Mouse (Mus musculus): ENCODE measurements at regions not wholly inside any gene's neighbourhood (a gene's known extent, or its start where the extent isn't known, plus 50 kb on each side); places are given as distances from the start of the nearest gene placed in this dataset.

GRCm38 (mm10) chr2:33989555-33990370 lies 102.0 kb upstream of the Mvb12b start:
- no peak for TF ChIP-seq POLR2A (IDR thresholded peaks at IDR 0.05; ENCODE audit: control insufficient read depth, extremely low read depth, insufficient read depth, low read length, poor library complexity)
- TF ChIP-seq CTCF (IDR thresholded peaks at IDR 0.05; ENCODE audit: borderline replicate concordance, control insufficient read depth, extremely low read depth, insufficient read depth, low read length, poor library complexity): no peak
- Histone ChIP-seq H3K4me3 (ENCODE audit: control insufficient read depth, insufficient read depth, low read length) (no peak overlapping the region), H3K27me3 (ENCODE audit: control insufficient read depth, insufficient read depth, low read length) (no peaks in the 10 kb centered on the region), H3K27ac (ENCODE audit: control insufficient read depth, insufficient read depth, low read length) (no peak overlapping the region), H3K36me3 (ENCODE audit: control insufficient read depth, insufficient read depth, low read length) (no peaks in the 10 kb centered on the region), H3K4me1 (replicated peaks; ENCODE audit: control insufficient read depth, insufficient read depth, low read length) (no peaks in the 10 kb centered on the region)
- 72% methylated on average over 12 of the region's 12 CpGs for WGBS
- no peak for DNase-seq

GRCm38 (mm10) chr2:33986420-33986819 lies 98.7 kb upstream of the Mvb12b start:
- no peaks in the 10 kb centered on the region for H3K36me3 ChIP-seq (ENCODE audit: control insufficient read depth, insufficient read depth, low read length)
- H3K4me3 ChIP-seq (ENCODE audit: control insufficient read depth, insufficient read depth, low read length): no peak overlapping the region
- no peak for DNase-seq
- TF ChIP-seq POLR2A (IDR thresholded peaks at IDR 0.05; ENCODE audit: control insufficient read depth, extremely low read depth, insufficient read depth, low read length, poor library complexity) (no peak), CTCF (IDR thresholded peaks at IDR 0.05; ENCODE audit: borderline replicate concordance, control insufficient read depth, extremely low read depth, insufficient read depth, low read length, poor library complexity) (no peak)
- no peaks in the 10 kb centered on the region; the same call in 1 of the 2 replicates for H3K4me1 ChIP-seq (replicated peaks; ENCODE audit: control insufficient read depth, insufficient read depth, low read length)
- 57% methylated on average over 4 of the region's 4 CpGs for WGBS
- no peak overlapping the region for H3K27ac ChIP-seq (ENCODE audit: control insufficient read depth, insufficient read depth, low read length)
- H3K27me3 ChIP-seq (ENCODE audit: control insufficient read depth, insufficient read depth, low read length): no peaks in the 10 kb centered on the region

GRCm38 (mm10) chr2:33985316-33985715 lies 97.6 kb upstream of the Mvb12b start:
- Histone ChIP-seq H3K4me3 (ENCODE audit: control insufficient read depth, insufficient read depth, low read length) (no peak overlapping the region), H3K27me3 (ENCODE audit: control insufficient read depth, insufficient read depth, low read length) (no peaks in the 10 kb centered on the region), H3K36me3 (ENCODE audit: control insufficient read depth, insufficient read depth, low read length) (no peaks in the 10 kb centered on the region), H3K4me1 (replicated peaks; ENCODE audit: control insufficient read depth, insufficient read depth, low read length) (no peaks in the 10 kb centered on the region; the same call in 1 of the 2 replicates), H3K27ac (ENCODE audit: control insufficient read depth, insufficient read depth, low read length) (no peak overlapping the region)
- TF ChIP-seq POLR2A (IDR thresholded peaks at IDR 0.05; ENCODE audit: control insufficient read depth, extremely low read depth, insufficient read depth, low read length, poor library complexity) (no peak), CTCF (IDR thresholded peaks at IDR 0.05; ENCODE audit: borderline replicate concordance, control insufficient read depth, extremely low read depth, insufficient read depth, low read length, poor library complexity) (no peak)
- no peak for DNase-seq
- WGBS: 86% methylated on average over 11 of the region's 11 CpGs

- Histone ChIP-seq H3K27me3 (ENCODE audit: control insufficient read depth, insufficient read depth, low read length) (no peaks in the 10 kb centered on the region), H3K36me3 (ENCODE audit: control insufficient read depth, insufficient read depth, low read length) (no peaks in the 10 kb centered on the region), H3K27ac (ENCODE audit: control insufficient read depth, insufficient read depth, low read length) (no peak overlapping the region), H3K4me3 (ENCODE audit: control insufficient read depth, insufficient read depth, low read length) (no peak overlapping the region), H3K4me1 (replicated peaks; ENCODE audit: control insufficient read depth, insufficient read depth, low read length) (peaks cover 1% of the 10 kb centered on the region; the same call in 1 of the 2 replicates)
- 83% methylated on average over 11 of the region's 11 CpGs for WGBS
- DNase-seq: no peak
- TF ChIP-seq POLR2A (IDR thresholded peaks at IDR 0.05; ENCODE audit: control insufficient read depth, extremely low read depth, insufficient read depth, low read length, poor library complexity) (no peak), CTCF (IDR thresholded peaks at IDR 0.05; ENCODE audit: borderline replicate concordance, control insufficient read depth, extremely low read depth, insufficient read depth, low read length, poor library complexity) (no peak)
Observed at GRCm38 (mm10) chr2:33983112-33983748, 95.5 kb upstream of the Mvb12b start.

GRCm38 (mm10) chr2:33981936-33982335 lies 94.2 kb upstream of the Mvb12b start:
- no peaks in the 10 kb centered on the region for H3K27me3 ChIP-seq (ENCODE audit: control insufficient read depth, insufficient read depth, low read length)
- no peak for TF ChIP-seq CTCF (IDR thresholded peaks at IDR 0.05; ENCODE audit: borderline replicate concordance, control insufficient read depth, extremely low read depth, insufficient read depth, low read length, poor library complexity)
- no peak for TF ChIP-seq POLR2A (IDR thresholded peaks at IDR 0.05; ENCODE audit: control insufficient read depth, extremely low read depth, insufficient read depth, low read length, poor library complexity)
- no peak overlapping the region for H3K27ac ChIP-seq (ENCODE audit: control insufficient read depth, insufficient read depth, low read length)

GRCm38 (mm10) chr2:33981321-33981720 lies 93.6 kb upstream of the Mvb12b start:
- no peak for DNase-seq
- 70% methylated on average over 7 of the region's 7 CpGs for WGBS
- H3K27me3 ChIP-seq (ENCODE audit: control insufficient read depth, insufficient read depth, low read length): no peaks in the 10 kb centered on the region
- TF ChIP-seq CTCF (IDR thresholded peaks at IDR 0.05; ENCODE audit: borderline replicate concordance, control insufficient read depth, extremely low read depth, insufficient read depth, low read length, poor library complexity): no peak
- no peak for TF ChIP-seq POLR2A (IDR thresholded peaks at IDR 0.05; ENCODE audit: control insufficient read depth, extremely low read depth, insufficient read depth, low read length, poor library complexity)
- H3K36me3 ChIP-seq (ENCODE audit: control insufficient read depth, insufficient read depth, low read length): no peaks in the 10 kb centered on the region
- H3K27ac ChIP-seq (ENCODE audit: control insufficient read depth, insufficient read depth, low read length): no peak overlapping the region
- peaks cover 4% of the 10 kb centered on the region; the same call in 1 of the 2 replicates for H3K4me1 ChIP-seq (replicated peaks; ENCODE audit: control insufficient read depth, insufficient read depth, low read length)
- H3K4me3 ChIP-seq (ENCODE audit: control insufficient read depth, insufficient read depth, low read length): no peak overlapping the region

More at GRCm38 (mm10) chr2:33981936-33982335, 94.2 kb upstream of the Mvb12b start:
- peaks cover 4% of the 10 kb centered on the region; the same call in 1 of the 2 replicates for H3K4me1 ChIP-seq (replicated peaks; ENCODE audit: control insufficient read depth, insufficient read depth, low read length)
- DNase-seq: no peak
- WGBS: 83% methylated on average over 8 of the region's 8 CpGs
- no peak overlapping the region for H3K4me3 ChIP-seq (ENCODE audit: control insufficient read depth, insufficient read depth, low read length)
- no peaks in the 10 kb centered on the region for H3K36me3 ChIP-seq (ENCODE audit: control insufficient read depth, insufficient read depth, low read length)

All from thymus, adult 2 months (tissue).